Mouse (Mus musculus): Measurements from ENCODE around the gene Rnf24.
"Not testable (repeated sequence)": the region's sequence is repeated elsewhere in the genome, so short reads cannot be mapped to it uniquely, and the experiment has no call there.

Gene Rnf24

GRCm38 (mm10) chr2:131337602-131338001 lies 15.1 kb downstream of the Rnf24 start:
- DNase-seq (ENCODE audit: low spot score) = no peak

DNA sequence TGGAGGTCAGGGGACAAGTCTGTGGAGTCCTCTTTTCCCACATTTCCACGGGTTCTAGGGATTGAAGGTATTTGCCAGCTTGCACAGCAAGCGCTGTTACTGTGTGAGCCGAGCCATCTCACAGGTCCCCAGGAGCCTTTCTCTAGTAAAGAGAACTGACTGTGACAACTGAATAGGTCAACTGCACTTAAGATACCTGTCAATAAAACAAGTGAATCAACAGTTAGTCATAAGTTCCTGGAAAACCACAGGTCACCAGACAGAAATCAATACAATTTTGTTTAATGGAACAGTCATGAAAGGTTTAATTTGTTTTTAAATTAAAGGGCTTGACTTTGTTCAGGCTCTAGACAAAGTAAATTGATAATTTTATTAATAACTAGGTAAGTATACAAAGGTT lies 22.1 kb downstream of the Rnf24 start:
- DNase-seq (ENCODE audit: low spot score) = no peak

- DNase-seq (ENCODE audit: low spot score) = no peak
Observed at GRCm38 (mm10) chr2:131328981-131329380, 23.7 kb downstream of the Rnf24 start.

GRCm38 (mm10) chr2:131326044-131326443 lies 26.6 kb downstream of the Rnf24 start:
- DNase-seq (ENCODE audit: low spot score) = no peak

- DNase-seq (ENCODE audit: low spot score) = no peak
Observed at GRCm38 (mm10) chr2:131323675-131324074, 29.0 kb downstream of the Rnf24 start.

DNA sequence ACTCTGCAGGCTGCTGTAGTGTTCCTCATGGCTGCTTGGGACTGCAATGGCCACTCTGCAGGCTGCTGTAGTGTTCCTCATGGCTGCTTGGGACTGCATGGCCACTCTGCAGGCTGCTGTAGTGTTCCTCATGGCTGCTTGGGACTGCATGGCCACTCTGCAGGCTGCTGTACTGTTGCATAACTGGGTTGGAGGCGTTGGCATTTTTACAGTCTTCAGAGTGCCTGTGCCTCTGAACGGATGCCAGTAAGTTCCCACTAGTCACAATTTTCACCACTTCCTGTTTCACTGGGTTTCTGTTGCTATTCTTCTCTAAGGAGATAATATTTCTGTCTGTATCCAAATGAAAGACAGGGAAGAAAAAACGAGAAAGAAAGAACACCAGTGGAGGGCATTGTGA lies 31.5 kb downstream of the Rnf24 start:
- not testable (repeated sequence) for DNase-seq (ENCODE audit: low spot score)

DNA sequence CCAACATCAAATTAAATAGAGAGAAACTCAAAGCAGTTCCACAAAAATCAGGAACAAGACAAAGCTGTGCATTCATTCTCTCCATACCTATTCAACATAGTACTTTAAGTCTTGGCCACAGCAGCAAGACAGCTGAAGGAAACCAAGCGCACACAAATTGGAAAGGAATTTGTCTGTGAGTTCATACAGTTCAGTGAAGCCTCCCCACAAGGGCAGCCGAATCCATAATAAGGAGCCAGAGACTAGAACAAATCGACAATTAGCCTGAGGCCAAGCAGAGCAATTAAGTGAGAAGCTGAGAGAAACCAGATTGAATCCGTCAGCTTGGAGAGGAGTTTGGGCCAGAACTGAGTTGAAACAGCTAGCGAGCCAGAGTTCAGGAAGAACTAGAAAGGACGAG lies 33.3 kb downstream of the Rnf24 start:
- no peak for DNase-seq (ENCODE audit: low spot score)

DNA sequence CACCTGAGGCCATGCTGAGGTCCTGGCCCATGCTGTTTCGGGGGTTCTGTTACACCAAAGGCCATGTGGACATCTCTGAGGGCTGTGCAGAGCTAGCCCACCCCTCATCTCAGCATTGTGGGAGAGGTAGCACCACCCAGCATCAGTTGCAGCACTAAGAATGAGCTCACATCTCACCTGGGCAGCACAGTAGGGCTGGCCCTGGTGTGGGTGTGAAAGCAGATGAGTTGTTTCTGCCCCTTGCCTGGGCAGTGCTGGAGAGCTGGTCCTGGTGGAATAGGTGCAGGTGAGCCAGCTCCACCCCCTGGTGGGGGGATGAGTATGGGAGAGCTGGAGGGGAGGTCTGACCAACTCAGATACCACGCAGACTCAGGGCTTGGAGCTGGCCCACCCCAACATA lies 36.5 kb downstream of the Rnf24 start:
- DNase-seq (ENCODE audit: low spot score) = no peak

- no peak for DNase-seq (ENCODE audit: low spot score)
Observed at GRCm38 (mm10) chr2:131309296-131309695, 43.4 kb downstream of the Rnf24 start.

GRCm38 (mm10) chr2:131307822-131308221 lies 44.9 kb downstream of the Rnf24 start:
- DNase-seq (ENCODE audit: low spot score) = no peak

DNA sequence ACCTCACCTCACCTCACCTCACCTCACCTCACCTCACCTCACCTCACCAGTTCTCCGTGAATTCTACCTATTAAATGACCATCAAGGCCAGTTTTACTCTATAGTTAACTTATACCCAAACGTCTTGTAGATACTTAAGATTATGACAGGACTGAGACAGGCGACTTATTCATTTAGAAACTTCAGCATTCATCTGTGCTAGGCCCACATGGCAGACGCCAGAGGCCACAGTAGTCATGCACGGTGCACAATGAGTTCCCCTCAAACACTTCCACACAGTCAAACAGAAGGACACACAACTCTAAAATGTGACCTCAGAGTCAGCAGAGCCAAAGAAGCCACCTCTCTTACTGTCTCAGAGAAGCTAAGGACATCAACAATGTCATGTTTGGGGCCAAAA lies 45.3 kb downstream of the Rnf24 start:
- DNase-seq (ENCODE audit: low spot score) = no peak

- DNase-seq (ENCODE audit: low spot score) = not testable (repeated sequence)
Observed at GRCm38 (mm10) chr2:131305226-131305625, 47.5 kb downstream of the Rnf24 start.

DNA sequence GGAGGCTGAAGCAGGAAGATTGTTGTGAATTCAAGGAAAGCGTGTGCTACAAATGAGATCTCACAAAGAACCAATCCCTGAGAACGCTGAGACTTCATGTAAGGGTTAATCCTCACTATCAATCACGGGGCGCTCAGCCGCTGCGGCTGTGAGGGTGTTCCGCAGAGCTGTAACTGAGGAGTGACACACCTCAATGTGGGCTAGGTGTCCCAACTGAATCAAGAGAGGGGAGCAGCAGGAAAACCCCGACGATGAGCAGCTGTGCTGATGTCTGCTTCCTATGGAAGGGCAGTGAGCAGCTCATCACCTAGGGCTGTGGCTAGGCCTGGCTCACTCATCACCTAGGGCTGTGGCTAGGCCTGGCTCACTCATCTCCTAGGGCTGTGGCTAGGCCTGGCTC lies 48.2 kb downstream of the Rnf24 start:
- DNase-seq (ENCODE audit: low spot score) = no peak

DNA sequence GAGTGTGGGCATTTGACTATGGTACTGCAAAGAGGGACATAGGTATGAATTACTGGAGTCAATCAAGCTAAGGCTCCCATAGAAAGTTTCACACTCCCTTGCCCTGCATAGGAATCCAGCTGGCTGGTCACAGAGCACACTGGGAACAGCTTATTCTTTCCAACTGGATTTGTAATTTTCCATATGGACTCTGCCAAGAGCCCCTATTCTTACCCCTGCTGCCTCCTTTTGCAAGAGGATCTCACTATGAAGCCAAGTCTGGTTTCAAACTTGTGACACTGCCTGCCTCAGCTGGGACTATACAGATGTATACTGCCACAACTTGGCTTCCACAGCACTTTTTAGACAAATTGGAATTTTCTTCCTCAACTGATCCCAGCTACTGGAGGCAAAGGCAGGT lies 51.1 kb downstream of the Rnf24 start:
- DNase-seq (ENCODE audit: low spot score) = no peak

DNA sequence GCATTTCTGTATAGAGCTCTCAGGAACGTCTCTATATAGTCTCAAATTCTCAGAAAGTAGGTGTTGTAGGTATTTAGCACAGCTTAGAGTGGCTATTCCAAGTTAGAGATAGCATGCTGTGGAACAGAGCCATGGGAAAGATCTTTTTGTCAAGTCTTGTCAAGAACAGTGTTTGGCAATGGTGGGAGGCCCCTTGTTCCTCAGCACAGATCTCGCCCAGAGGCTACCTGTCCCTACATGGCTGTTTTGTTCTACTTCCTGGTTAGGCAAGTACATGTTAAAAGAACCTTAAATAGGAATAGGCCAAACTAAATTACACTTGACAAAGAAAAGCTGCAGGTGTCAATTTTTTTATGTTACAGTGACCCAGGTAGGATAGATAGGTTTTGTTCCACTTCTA lies 52.2 kb downstream of the Rnf24 start:
- no peak for DNase-seq (ENCODE audit: low spot score)

DNA sequence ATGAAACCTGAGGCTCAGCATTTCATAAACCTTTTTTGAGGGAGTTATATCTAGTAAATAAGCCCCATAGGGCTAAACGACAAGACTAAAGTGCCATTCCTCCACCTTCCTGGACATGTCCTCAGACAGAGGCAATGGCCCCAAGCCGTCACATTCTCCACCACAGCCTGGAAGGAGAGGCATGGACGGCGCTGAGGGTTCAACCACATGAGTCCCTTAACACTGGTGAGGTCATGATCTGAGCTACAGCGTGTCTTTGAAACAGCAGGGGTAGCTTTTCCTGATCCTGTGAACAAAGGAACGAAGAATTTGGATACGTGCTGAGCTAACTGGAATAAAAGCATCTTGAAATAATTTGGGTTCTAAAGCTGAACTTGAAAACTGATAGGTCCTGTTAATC lies 54.0 kb downstream of the Rnf24 start:
- DNase-seq (ENCODE audit: low spot score) = not testable (repeated sequence)

- DNase-seq (ENCODE audit: low spot score) = no peak
Observed at GRCm38 (mm10) chr2:131296746-131297261, 55.9 kb downstream of the Rnf24 start.

GRCm38 (mm10) chr2:131290669-131291068 lies 62.0 kb downstream of the Rnf24 start:
- no peak for DNase-seq (ENCODE audit: low spot score)

GRCm38 (mm10) chr2:131286276-131286675 lies 66.4 kb downstream of the Rnf24 start:
- no peak for DNase-seq (ENCODE audit: low spot score)

GRCm38 (mm10) chr2:131281596-131281995 lies 71.1 kb downstream of the Rnf24 start:
- no peak for DNase-seq (ENCODE audit: low spot score)

- DNase-seq (ENCODE audit: low spot score) = no peak
Observed at GRCm38 (mm10) chr2:131276722-131277121, 76.0 kb downstream of the Rnf24 start.

DNA sequence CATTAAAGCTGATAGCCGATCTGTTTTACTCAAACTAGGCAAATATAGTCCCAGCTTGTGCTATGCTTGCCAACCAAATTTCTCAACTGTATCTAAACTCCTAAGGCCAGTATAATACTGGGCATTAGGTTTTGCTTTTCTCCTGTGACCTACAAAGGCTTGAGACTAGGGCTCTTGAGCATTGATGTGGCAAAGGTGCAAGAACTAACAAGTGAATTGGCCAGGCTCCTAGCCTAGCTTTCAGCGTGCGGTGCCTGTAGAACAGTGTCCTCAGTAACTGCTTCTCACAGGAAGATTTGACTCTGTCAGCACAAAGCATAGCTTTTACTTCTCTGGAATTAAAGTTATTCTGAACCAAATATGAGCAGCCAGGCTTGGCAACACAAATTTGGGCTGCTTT lies 77.2 kb downstream of the Rnf24 start:
- no peak for DNase-seq (ENCODE audit: low spot score)

- DNase-seq (ENCODE audit: low spot score) = no peak
Observed at GRCm38 (mm10) chr2:131265056-131265455, 87.6 kb downstream of the Rnf24 start.

DNA sequence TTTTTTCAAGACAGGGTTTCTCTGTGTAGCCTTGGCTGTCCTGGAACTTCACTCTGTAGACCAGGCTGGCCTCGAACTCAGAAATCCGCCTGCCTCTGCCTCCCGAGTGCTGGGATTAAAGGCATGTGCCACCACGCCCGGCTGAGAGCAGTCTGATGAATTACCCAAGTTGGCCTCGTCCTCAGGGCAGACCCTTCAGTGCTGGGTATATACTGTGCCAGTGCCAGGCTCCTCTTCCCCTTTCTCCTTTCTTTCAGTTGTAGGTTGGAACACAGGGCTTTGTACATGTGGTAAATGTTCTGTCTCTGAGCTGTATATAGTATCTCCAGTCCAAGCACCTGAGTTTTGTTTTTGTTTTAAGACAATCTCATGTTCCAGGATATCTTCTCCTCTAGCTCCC lies 88.7 kb downstream of the Rnf24 start:
- DNase-seq (ENCODE audit: low spot score) = no peak

Data from testis, postnatal 14 days (tissue).